8 mouse cellular contexts compared by ENCODE assay signal in genomic region chr11:117534912-117535311, GRCm38 (mm10). TPM values are rescaled to one million over a fixed set of nuclear protein-coding genes. Genes with fewer than 3 reads are reported as not detected.
DNase-seq lines count a peak whose midpoint lies in the region; ATAC-seq and TF ChIP-seq lines count a peak whose summit lies in the region.
"Had no signal": no experiment of that assay in that cellular context is flagged by ENCODE, and none has a peak within 500 bp of the region (broad histone marks: within the 10 kb centered on the region; RNA-seq: fewer than 3 reads in every experiment).

No protein-coding gene starts in this region.

- H3K4me1 ChIP-seq in forebrain, embryonic 16.5 days (replicated peaks; ENCODE audit: control insufficient read depth, insufficient read depth, low read length): peaks cover 28% of the 10 kb centered on the region
- H3K4me1 ChIP-seq in lung, embryonic 14.5 days (ENCODE audit: insufficient read depth): 0 out of 2 replicates have a peak, but pooled peaks cover 3% of the 10 kb centered on the region
- H3K4me1 ChIP-seq: megakaryocyte, embryonic 14.5 days had no signal

- WGBS in forebrain, embryonic 16.5 days: 36% methylated on average over 10 of the region's 10 CpGs
- WGBS in lung, embryonic 14.5 days: 42% methylated on average over 10 of the region's 10 CpGs

- H3K27me3 ChIP-seq in forebrain, embryonic 16.5 days (replicated peaks; ENCODE audit: control insufficient read depth, insufficient read depth, low read length): no peaks in the 10 kb centered on the region
- no peaks in the 10 kb centered on the region for H3K27me3 ChIP-seq in lung, embryonic 14.5 days (ENCODE audit: insufficient read depth, low read length)

- H3K4me3 ChIP-seq in forebrain, embryonic 16.5 days (replicated peaks; ENCODE audit: low read length): no peak overlapping the region
- no peak overlapping the region for H3K4me3 ChIP-seq in lung, embryonic 14.5 days (ENCODE audit: low read depth, low read length)
- H3K4me3 ChIP-seq: megakaryocyte, embryonic 14.5 days had no signal

- H3K4me2 ChIP-seq in forebrain, embryonic 16.5 days (ENCODE audit: low read length): no peak overlapping the region
- H3K4me2 ChIP-seq in lung, embryonic 14.5 days: no peak overlapping the region

- no peaks in the 10 kb centered on the region for H3K36me3 ChIP-seq in forebrain, embryonic 16.5 days (ENCODE audit: control insufficient read depth, insufficient read depth)
- H3K36me3 ChIP-seq in lung, embryonic 14.5 days (ENCODE audit: insufficient read depth): no peaks in the 10 kb centered on the region

- H3K27ac ChIP-seq in forebrain, embryonic 16.5 days (ENCODE audit: low read length): peak overlapping the region; percentile 32
- H3K27ac ChIP-seq in lung, embryonic 14.5 days (ENCODE audit: low read depth): no peak overlapping the region

- peak; percentile 61 for ATAC-seq in forebrain, embryonic 16.5 days
- ATAC-seq in lung, embryonic 14.5 days (ENCODE audit: insufficient read depth): peak; percentile 52; the same call in 1 of the 2 replicates

- DNase-seq in 3T3-L1 (ENCODE audit: low read depth, low spot score): peak; percentile 45
- DNase-seq in Muller cell, postnatal 12 days (ENCODE audit: inconsistent ontology term): peak; percentile 73
- peak; percentile 77 for DNase-seq in heart, postnatal 4 days
- DNase-seq in lung, embryonic 14.5 days: peak; percentile 75
- peak; percentile 71 for DNase-seq in telencephalon, adult 2 months (ENCODE audit: low read depth, low spot score)
- no peak for DNase-seq in thymus, postnatal 14 days

- TF ChIP-seq CTCF in lung, embryonic 14.5 days (IDR thresholded peaks at IDR 0.05; ENCODE audit: low read depth): no peak

- 0 out of 2 replicates have a peak overlapping the region, but pooled peaks have one; percentile 7 for H3K9ac ChIP-seq in forebrain, embryonic 16.5 days (replicated peaks; ENCODE audit: low read depth, low read length)
- H3K9ac ChIP-seq in lung, embryonic 14.5 days: no peak overlapping the region

- H3K9me3 ChIP-seq in forebrain, embryonic 16.5 days (ENCODE audit: control insufficient read depth, low read length): no peaks in the 10 kb centered on the region
- H3K9me3 ChIP-seq in lung, embryonic 14.5 days (ENCODE audit: low read depth, low read length): no peaks in the 10 kb centered on the region
- H3K9me3 ChIP-seq: megakaryocyte, embryonic 14.5 days had no signal

RNA-seq across cellular contexts. Expression of gene Gm11733, which starts 50.7 kb away (rescaled TPM):
- polyA plus RNA-seq in forebrain, embryonic 16.5 days (2015; fragmentation: Nextera tagmentation; extraction: Ambion mirVana): 0.14 TPM in 1 of 2 replicates, not detected in the other
- not detected for total RNA-seq in heart, postnatal 4 days (2021)
- 0.08 TPM in 1 of 2 replicates, not detected in the other for polyA plus RNA-seq in lung, embryonic 14.5 days (2014; fragmentation: Nextera tagmentation; extraction: Ambion mirVana)
